Mouse (Mus musculus) CD4-positive, CD25-positive, alpha-beta regulatory T cell, adult 2 months (primary cell): Measurements from ENCODE around the gene Ankfy1.
"Not testable (repeated sequence)": the region's sequence is repeated elsewhere in the genome, so short reads cannot be mapped to it uniquely, and the experiment has no call there.

Experiments used
- DNase-seq: peaks from one replicate; pipeline ENCODE4 v3.0.0-alpha.2; 2012; ENCODE audit warnings: low read depth, low spot score

Ankfy1 gene

DNA sequence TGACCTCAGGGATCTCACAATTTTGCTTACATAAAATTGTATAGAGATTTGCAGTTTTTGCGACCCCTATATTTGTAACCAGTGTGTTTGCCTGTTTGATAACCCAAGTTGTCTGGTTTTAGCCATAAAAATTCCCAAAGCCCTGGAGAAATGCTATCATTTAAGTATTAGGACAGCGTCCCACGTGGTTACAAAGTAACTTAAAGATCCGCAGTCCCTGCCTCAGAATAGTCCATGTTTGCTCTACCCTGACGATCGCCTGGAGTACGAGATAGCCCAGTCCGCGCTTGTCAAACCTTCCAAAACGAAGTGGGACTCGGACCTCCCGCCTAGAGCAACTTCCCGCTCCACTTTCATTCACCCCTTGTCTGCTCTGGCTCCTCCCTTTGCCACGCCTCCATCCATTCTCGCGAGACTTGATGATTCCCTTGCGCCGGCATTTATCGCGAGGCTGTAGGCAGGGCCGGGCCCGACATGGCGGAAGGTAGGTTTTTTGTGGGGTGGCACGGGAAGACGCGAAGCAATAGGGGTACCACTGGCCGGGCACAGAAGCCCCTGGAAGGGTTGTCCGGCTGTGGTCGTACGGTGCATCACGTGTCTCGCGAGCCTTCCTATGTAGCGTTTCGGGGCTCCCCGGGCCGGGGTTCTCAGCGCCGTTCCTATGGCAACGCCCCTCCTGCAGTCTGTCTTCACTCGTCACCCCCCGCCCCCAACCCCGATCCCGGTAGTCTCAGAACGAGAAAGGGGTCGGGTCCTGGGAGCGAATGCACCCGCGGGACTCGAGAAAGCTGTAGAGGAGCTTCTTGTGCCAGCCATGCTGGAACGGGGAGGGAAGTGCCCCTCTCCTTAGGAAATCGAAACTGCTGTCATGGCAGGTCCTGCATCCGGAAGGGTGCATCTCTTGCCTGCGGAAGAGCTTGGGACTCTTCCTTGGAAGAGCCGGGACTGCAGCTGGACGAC lies at the start of gene Ankfy1:
Ankfy1 (plus strand) TSS at position 456 of the 960 bp plus-strand sequence.
- peak; percentile 98 for DNase-seq

DNA sequence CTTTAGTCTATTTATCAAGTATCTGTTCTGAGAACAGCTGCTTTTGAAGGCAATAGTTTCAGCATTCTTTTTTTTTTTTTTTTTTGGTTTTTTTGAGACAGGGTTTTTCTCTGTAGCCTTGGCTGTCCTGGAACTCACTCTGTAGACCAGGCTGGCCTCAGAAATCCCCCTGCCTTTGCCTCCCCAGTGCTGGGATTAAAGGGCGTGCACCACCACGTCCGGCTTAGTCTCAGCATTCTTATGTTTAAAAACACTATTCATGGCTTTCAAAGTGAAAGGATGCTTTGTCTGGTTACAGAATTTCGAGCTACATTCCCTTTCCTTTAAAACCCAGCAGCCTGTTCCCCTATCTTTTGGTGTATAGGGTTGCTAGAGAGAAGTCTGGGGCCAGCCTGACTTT lies 47.1 kb upstream of the Ankfy1 start:
- DNase-seq = no peak

DNA sequence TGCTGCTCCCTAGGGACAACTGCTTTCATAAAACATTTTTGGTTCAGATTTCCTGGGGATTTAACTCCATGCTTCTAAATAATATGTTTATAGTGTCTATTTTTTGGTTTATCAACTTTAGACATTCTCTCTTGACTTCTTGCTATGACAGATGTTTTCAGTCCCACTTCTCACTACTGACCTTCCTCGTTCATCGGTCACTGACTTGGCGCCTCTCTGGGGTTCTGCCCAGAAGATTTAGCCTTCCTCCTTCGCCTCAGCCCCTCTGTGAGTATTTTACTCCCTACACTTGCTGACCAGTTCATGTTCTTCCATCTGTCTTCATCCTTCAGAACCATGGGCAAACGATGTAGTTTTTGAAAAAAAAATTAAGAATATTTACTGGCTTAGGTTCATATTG lies 44.4 kb upstream of the Ankfy1 start:
- DNase-seq = no peak

DNA sequence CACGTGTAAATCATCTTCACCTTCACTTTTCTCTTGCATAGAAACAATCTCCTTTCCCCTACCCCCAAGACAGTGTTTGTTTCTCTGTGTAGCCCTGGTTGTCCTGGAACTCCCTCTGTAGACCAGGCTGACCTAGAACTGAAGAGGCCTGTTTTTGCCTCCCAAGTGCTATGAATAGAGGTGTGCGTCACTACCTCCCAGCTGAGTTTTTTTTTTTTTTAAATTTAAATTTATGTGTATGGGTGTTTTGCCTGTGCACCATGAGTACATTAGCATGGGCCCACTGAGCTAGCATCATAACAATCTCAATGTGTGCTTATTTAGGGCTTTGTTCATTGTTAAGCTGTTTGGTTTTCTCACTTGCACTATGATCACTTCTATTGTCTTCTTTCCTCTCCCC lies 39.5 kb upstream of the Ankfy1 start:
- no peak for DNase-seq

DNA sequence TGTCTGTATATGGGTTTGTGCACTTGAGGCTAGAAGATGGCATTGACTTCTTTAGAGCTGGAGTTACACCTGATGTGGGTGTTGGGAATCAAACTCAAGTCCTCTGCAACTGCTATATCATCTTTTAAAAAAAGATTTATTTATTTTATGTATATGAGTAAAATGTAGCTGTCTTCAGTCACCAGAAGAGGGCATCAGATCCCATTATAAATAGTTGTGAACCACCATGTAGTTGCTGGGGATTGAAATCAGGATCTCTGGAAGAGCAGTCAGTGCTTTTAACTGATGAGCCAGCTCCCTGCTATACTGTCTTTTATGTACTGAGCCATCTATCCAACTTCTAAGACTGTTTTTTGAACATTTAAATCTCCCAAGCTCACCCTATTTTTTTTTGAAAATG lies 29.9 kb upstream of the Ankfy1 start:
- peak; percentile 21 for DNase-seq

DNA sequence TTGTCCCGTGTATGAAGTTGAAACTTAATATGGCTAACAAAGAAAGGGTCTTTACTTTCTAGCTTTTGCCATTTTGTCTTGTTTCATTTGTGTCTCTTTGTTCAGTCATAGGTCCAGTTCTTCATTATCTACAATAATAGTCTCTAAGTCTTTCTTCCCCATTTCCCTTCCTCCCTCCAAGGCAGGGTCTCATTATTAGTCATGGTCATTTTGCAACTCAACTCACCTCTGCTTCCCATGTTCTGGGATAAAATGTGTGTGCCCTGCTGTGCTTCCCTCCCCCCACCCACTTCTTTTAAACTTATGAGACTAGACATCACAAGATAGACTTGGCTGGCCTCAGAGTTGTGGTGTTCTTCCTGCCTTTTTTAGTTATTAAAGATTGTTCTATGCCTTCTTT lies 29.4 kb upstream of the Ankfy1 start:
- DNase-seq = no peak

DNA sequence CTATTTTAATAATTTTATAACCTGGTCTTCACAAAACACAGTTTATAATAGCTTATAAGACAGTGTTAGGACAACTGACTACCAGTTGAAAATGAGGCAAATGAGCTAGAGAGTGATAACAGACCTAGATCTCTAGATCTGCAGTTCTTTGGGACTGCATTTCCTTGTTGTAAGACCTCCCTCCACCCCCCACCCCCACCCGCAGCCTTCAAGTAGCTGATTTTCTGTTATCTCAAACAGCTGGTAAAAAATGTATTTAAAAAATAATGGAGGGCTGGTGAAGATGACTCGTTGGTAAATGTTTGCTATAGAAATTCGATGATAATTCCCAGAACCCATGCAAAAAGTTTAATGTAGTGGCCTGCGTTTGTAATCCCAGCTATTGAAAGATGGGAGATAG lies 25.2 kb upstream of the Ankfy1 start:
- no peak for DNase-seq

DNA sequence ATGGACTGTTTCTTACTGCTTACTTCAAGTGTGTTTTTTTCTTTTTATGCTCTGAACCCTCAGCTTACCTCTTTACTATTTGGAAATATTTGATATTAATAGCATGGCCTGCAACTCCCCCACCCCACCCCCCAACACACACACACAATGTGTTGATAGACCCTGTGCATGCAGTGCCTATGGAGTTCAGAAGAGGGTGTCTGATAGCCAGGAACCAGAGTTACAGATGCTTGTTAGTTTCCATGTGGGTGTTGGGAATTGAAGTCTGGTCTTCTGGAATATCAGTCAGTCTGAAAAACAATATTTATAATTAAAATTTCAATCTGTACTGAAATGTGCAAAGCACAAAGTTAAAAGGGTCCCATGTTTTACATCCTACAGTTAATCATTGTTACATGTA lies 19.2 kb upstream of the Ankfy1 start:
- no peak for DNase-seq

DNA sequence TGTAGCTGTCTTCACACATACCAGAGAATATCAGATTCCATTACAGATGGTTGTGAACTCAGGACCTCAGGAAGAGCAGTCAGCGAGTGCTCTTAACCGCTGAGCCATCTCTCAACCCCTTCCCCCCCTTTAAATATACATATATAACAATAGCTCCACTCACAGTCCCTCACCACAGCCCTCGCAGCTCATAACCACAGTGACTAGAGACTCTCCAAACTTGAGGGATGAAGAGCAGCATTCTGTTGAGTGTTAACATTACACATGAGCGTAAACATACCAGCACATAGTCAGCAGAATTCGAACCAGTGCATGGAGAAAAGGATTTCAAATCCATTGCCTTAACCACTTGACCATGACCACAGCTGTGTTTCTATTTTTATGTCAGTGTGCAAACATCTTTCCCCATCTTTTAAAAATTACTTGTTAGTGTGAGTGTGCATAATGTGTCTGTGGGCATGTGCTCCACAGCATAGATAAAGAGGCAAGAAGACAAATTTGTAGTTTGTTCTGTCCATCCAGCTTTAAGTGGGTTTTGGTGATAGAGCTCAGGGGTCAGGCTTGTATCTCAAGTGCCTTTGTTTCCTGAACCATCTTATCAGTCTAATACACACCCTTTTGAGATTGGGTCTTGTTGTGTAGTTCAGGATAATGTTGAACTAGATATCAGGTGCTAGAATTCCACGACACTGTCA lies 18.4 kb upstream of the Ankfy1 start:
- DNase-seq = no peak

DNA sequence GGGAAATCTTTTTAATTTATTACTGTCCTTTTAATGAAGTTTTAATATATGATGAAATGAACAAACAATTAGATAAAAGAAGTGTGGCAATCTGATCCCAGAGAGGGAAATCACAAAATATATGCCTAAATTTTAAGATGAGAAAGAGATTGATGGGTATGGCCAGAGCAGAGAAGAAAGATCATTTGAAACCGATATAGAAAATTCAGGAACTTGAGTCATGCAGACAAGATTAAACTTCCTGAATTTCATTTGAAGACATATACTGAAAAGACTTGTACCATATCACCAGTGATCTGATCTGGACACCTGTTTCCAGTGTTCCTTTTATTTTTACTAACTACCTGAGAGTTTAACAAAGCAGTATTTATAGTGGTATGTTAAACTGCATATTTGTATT lies 17.4 kb upstream of the Ankfy1 start:
- no peak for DNase-seq

DNA sequence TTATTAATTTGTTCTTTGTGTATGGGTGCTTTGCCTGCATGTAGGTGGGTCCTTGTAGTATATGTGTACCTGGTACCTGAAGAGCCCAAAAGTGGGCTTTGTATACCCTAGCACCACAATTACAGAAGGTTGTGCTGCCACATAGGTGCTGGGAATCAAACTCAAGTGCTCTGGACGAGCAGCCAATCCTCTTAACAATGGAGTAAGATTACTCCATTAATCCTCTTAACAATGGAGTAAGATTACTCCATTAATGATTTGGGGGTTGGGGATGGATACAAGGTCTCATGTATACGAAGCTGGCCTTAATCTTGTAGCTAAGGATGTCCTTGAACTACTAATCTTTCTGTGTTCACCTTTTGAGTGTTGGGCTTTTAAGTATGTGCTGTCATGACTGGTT lies 14.5 kb upstream of the Ankfy1 start:
- DNase-seq = no peak

DNA sequence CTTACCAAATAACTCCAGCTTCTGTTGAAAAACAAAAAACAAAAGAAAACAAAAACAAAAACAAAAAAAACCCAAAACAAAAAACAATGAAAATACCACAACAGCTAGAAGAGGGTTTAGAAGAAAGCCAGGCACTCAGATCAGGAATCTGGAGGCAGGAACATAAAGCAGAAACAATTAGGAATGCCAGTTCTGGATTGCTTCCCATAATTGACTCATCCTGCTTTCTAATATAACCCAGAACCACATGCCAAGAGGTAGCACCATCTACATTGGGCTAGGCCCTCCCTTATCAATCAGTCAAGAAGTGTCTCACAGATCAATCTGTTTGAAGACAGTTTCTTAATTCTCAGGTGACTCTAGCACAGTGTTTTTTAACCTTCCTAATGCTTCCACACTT lies 9.1 kb upstream of the Ankfy1 start:
- DNase-seq = no peak

DNA sequence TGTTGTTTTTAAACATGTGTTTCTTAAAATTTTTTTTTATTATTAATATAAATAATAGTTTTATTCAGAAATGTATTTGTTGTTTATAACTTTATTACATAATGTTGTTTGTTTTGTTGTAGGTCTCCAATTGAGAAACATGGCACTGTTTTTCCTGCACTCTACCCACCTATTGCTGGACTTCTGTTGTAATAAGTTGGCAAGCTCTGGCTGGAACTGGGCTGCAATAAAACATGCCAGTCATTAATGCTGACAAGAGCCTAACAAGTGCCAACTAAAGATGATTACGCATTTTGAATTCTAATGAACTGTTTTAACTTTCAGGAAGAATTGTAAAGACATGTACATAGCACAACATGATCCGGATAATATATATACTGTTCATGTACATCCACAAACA lies 6.4 kb upstream of the Ankfy1 start:
- DNase-seq = no peak

DNA sequence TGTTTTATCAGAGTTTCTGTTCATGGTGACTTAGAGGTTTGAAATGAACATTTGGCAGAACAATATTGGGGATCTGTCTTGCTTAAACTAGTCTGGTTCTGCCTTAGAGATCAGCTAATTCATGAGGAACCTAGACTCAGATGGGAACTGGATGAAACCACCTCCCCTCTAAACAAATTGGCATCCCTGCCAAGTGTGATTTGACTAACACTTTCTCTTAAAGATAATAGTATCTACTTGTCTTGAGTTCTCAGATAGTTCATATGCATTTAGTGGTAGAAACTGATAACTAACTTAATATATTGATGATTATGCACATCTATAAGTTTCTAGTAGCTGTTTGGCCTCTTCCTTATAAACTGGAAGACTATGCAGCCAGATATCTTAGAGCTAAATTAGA lies 3.1 kb upstream of the Ankfy1 start:
- DNase-seq = no peak

DNA sequence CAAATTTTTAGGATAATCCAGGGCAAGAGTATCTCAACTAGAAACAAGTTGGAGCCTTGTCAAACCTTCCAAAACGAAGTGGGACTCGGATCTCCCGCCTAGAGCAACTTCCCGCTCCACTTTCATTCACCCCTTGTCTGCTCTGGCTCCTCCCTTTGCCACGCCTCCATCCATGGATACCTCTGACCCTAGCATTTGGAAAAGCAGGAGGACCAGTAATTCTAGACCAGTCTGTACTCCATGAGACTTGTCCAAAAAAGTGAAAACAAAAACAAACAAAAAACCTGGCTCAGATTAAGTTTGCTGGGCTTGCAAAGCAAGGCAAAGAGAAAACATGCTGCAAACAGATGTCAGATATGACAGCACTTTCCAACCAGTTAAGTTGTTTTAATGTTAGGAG lies 1.6 kb upstream of the Ankfy1 start:
- DNase-seq = no peak

DNA sequence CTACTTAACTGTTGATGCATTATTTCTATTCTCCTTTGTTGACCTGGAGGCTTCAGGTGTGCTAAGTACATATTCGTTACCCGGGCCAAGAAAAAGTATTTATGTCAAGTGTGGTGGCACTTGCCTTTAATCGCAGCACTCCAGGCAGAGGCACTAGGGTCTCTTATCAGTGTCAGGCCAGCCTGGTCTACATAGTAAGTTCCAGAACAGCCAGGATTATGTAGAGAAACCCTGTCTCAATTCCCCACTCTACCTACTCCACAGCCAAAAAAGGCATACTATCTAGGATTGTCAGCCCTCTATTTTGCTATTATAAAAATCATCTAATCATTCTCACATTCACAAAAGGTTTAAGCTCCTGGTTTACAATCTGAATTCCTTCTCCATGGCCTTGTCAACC lies 691 bp upstream of the Ankfy1 start:
- no peak for DNase-seq

DNA sequence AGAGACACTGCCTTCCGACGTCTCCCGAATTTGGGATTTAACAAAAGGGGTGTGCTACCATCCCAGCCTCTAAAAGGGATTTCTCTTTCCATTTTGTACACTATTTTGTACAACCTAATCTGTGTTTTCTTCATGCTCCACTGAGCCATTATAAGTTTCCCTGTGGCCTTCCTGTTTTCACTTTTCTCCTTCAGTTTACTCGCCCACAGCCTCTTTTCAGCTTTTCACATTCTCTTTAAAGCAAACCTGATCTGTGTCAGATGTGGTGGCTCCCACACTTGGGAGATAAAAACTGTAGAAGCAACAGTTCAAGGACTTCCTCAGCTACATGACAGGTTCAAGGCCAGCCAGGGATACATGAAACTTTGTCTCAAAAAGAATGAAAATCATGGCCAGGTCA lies 2.5 kb downstream of the Ankfy1 start:
- no peak for DNase-seq

DNA sequence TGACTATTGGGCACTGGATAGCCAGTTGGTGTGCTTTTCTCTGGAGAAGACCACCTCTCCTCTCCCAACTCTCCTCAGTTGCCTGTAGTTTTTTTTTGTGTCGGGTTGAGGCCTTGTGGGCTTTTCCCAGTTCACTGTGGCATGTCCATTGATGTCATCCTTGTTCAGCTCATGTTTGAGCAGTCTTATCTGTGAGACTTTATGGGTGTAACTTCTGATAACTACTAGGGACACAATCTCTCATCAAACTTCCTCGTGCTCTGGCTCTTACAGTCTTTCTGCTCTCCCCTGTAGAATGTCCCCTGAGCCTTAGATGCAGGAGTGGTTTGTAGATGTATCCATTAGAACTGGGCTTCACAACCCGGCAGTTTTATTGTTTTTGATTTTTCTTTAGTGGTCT lies 5.2 kb downstream of the Ankfy1 start:
- DNase-seq = no peak

DNA sequence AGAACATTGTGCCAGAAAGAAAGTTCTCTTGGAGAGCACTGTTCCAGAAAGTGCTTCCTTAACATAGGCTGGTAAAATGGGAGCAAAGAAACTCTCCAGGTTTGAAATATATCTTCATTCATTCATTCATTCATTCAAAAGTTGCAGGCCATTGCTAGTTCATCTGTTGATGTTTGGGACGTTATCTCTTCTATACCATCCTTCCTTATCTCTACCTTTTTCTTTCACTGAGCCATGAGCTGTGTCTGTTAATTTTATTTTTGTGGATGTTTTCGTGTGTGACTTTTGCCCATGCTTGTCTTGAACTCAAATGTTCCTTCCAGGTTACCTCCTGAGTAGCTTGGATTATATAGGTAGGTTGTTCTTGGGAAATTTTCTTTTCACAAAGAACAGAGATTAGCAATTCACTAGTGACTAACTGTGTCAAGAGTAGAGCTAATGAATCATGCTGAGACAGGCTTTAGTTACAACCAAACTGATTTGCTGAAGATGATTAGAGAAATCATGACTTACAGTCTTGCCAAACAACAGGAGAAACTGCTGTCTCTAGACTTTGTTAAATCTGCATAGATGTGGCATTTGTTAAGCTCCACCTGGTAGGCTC lies 6.7 kb downstream of the Ankfy1 start:
- no peak for DNase-seq

DNA sequence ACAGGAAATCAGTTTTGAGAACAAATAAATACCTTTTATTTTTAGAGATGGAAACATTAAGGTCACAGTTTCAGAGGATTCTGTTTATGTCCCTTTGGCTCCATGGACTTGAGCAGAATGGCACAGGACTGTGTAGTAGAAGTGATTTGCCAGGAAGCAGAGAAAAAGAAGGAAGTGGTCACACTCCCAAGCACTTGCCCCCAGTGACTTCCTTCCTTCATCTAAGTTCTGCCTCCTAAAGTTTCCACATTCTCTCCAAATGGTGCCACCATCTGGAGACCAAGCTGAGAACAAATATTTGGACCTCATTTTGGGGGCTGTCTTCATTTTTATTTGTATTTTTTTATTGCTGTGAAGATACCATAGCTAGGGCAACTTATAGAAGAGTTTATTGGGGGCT lies 7.5 kb downstream of the Ankfy1 start:
- DNase-seq = no peak

DNA sequence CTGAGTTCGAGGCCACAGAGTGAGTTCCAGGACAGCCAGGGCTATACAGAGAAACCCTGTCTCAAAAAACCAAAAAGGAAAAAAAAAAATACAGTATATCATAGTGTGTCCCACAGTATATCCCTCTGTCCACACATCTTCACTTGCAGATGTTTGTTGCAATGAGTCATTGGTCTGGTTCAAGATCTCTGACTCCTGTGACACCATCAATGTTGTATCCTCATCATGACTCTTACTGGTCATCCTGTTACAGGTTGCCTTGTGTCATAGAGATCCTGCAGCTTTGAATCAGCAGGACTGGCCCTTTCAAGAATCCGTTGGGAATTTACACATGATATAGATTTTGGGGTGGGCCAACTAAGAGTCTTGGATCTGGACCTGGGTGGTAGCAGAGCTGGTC lies 15.3 kb downstream of the Ankfy1 start:
- DNase-seq = not testable (repeated sequence)

DNA sequence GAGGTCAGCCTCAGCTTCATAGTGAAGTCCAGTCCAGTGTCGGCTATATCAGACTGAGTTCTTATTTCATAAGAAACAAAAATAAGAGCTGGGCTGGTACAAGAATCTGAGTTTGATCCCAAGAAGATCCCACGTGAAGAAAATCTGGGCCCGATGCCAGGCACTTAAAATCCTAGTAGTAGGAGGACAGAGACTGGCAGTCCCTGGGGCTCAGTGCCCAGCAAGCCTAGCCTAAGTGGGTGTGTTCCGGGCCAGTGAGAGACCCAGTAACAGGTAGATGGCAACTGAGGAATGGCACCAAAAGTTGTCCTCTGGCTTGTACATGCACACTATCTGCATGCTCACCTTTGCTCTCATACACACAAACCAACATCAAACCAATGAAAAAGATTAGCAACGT lies 22.9 kb downstream of the Ankfy1 start:
- no peak for DNase-seq

DNA sequence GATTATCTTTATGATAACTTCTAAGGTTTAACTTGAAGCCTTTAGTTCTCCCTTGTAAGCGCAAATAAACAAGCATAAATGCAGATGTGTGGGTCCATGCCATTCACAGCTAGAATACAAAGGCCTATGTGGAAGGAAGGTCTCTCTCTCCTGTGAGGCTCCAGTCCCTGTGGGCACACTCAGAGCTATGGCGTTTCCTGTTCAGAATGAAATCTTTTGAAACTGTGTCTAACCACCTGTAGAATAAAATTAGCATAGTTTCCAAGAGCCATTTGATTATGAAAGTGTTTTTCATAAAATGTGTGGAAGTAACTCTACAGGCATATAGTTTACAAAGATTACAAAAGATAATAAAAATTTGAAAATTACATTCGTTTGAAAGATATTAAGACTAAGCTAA lies 28.4 kb downstream of the Ankfy1 start:
- peak; percentile 17 for DNase-seq
